Mouse (Mus musculus) testis, adult 2 months (tissue): Measurements from ENCODE around the gene Tmem59. TPM values are rescaled to one million over a fixed set of nuclear protein-coding genes. Genes with fewer than 3 reads are reported as not detected.

ENCODE experiments used
- H3K27ac ChIP-seq: fragments of 200-500 bp; 2 replicates; pipeline ENCODE4 v1.5.1; 2012; ENCODE audit warnings: low read depth, low read length; ENCODE audit not compliant: control insufficient read depth, insufficient read depth
- H3K27me3 ChIP-seq: fragments of 200-500 bp; 2 replicates; pipeline ENCODE4 v1.6.1; 2012; ENCODE audit warnings: mild to moderate bottlenecking, low read length, moderate library complexity; ENCODE audit not compliant: control insufficient read depth, insufficient read depth
- H3K36me3 ChIP-seq: fragments of 200-500 bp; 2 replicates; pipeline ENCODE4 v1.6.1; 2012; ENCODE audit warnings: mild to moderate bottlenecking, low read length; ENCODE audit not compliant: control insufficient read depth, insufficient read depth
- H3K4me1 ChIP-seq: fragments of 200-500 bp; 2 replicates; pipeline ENCODE4 v1.6.1; 2012; ENCODE audit warnings: low read length; ENCODE audit not compliant: control insufficient read depth, insufficient read depth
- H3K4me3 ChIP-seq: fragments of 200-500 bp; 2 replicates; pipeline ENCODE4 v1.5.1; 2012; ENCODE audit warnings: low read depth, mild to moderate bottlenecking, low read length, moderate library complexity, mixed read lengths; ENCODE audit not compliant: control insufficient read depth
- CTCF ChIP-seq: fragments of 200-500 bp; IDR thresholded peaks from 2 replicates; pipeline ENCODE4 v1.5.1; 2012; ENCODE audit warnings: low read depth, mild to moderate bottlenecking, inconsistent platforms, low read length, moderate library complexity; ENCODE audit not compliant: control insufficient read depth, insufficient read depth, insufficient replicate concordance
- POLR2A ChIP-seq: fragments of 200-500 bp; IDR thresholded peaks from 2 replicates; pipeline ENCODE4 v1.6.1; 2012; ENCODE audit warnings: low read depth, mild to moderate bottlenecking, inconsistent platforms, low read length, moderate library complexity; ENCODE audit not compliant: control insufficient read depth
- polyA plus RNA-seq: library from polyadenylated mRNA; depleted of rRNA; stranded (reverse); fragments of >200 nt; gene quantifications from 2 replicates; pipeline ENCODE4 v1.2.3, GENCODE M21; 2012

The Tmem59 gene
- polyA plus RNA-seq, 1 experiment: 92.8 TPM

DNA sequence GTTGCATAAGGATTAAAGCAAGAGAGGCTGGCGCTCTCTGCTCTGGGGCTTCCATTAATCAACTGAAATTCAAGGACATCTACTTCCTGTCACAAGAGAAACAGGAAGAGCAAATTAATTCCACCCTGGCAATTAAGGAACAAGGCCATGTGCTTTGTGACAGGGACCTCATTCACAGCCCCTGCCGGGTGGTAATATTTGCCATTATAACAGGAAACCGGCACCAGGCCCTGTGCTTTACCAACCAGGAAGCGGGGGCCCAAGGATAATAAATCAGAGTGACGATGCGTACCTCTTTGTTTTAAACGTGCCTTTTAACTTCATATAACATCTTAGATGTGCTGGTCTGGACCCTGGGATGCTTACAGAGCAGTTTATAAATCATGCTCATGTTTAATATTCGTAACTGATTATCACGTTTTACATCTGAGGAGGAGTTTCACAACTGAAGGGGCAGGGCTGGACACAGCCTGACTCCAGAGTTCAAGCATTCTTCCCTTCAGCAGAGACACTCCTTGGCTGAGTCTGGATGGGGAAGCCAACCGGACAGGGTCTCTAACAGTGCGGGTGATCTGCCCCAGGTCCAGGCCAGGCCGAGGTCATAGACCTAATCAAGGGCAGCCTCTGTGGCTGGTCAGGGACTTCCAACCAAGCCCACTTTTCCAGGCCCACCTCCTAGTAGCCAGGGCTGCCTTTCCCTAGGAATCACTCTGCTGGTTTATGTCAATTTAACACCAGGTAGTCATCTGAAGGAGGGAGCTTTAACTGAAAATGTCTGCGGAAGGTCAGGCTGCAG, 38.2 kb upstream of the Tmem59 start:
- Histone ChIP-seq H3K36me3 (no peaks in the 10 kb centered on the region), H3K27me3 (no peaks in the 10 kb centered on the region), H3K27ac (no peak overlapping the region), H3K4me1 (no peaks in the 10 kb centered on the region), H3K4me3 (no peak overlapping the region)
- TF ChIP-seq POLR2A: no peak
- no peak for TF ChIP-seq CTCF

DNA sequence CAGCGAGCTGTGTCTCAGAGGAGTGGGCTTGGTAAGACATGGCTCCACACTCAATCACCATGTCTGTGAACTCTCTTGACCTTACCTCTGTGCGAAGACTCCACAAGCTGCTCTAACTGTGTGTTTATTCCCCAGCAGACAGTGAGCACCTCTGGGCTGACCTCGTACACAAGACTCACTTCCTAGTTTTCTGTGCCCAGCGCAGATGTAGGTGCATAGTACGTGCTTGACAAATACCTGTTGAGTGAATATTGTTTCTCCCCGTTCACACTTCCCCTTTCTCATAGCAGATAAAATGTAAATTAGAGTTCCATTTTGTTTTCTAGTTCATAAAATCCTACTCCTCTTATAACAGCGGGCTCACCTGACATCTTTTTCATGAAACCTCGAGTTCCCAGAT, 34.7 kb upstream of the Tmem59 start:
- no peaks in the 10 kb centered on the region for H3K36me3 ChIP-seq
- no peaks in the 10 kb centered on the region for H3K4me1 ChIP-seq
- TF ChIP-seq POLR2A (no peak), CTCF (no peak)
- H3K4me3 ChIP-seq: no peak overlapping the region
- no peak overlapping the region for H3K27ac ChIP-seq
- H3K27me3 ChIP-seq: no peaks in the 10 kb centered on the region

DNA sequence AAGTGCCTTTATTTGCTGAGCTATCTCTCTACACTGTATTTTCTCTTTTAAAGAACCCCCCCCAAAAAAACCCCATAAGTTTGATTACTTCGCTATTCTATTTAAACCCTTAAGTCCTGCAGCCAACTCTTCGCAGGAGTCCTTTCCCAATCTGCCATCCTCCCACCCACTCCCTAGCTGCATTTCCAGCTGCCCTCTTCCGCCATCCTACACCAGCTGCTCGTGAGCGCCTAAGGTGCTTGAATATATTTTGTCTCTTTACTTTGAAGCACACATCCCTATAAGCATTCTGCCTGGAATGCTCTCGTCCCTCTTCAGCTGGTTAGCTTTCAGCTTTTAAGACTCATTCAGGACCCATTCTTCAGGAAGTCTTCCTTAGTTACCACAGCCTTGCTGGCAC, 27.2 kb upstream of the Tmem59 start:
- Histone ChIP-seq H3K36me3 (no peaks in the 10 kb centered on the region), H3K4me3 (no peak overlapping the region)

DNA sequence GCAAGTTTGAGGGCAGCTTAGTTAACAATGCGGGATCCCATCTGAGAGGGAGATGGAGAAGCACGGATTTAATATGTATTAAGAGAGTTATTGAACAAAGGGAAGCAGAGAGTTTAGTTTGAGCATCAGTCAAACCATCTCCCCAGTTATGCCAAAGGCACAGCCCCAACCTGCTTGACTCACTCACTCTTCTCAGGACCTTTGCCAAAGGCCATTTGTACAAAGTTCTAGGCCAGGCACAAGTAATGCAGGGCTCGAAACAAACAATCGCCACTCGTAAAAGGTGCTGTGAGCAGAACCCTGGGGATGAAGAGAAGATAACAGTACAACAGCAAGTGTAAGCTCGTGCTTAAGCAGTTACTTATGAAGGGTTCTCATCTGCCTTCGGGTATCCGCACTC, 25.6 kb upstream of the Tmem59 start:
- TF ChIP-seq POLR2A: no peak
- TF ChIP-seq CTCF: no peak

More for the DNA sequence above, 27.2 kb upstream of the Tmem59 start:
- no peaks in the 10 kb centered on the region for H3K27me3 ChIP-seq
- no peak for TF ChIP-seq POLR2A
- TF ChIP-seq CTCF: no peak
- H3K4me1 ChIP-seq: no peaks in the 10 kb centered on the region
- H3K27ac ChIP-seq: no peak overlapping the region

DNA sequence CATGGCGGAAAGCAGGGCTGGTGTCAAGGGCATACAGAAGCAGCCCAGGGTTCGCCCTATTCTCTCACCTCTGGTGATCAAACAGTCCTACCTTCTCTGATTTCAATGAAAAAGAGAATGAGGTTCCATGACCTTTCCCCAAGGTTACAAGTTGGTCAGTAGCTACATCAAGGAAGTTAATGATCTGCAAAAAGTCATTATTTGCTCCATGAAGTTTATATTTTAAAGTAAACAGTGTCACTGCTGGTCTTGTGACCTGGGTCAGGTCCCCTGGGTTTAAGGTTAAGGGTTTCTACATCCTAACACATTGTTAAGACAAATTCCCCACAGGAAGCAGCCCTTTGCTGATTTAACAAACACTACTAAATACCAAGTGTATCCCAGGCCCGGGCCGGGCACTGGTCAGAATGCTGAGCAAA, 21.2 kb upstream of the Tmem59 start:
- no peaks in the 10 kb centered on the region for H3K36me3 ChIP-seq
- TF ChIP-seq CTCF (no peak), POLR2A (no peak)
- no peaks in the 10 kb centered on the region for H3K27me3 ChIP-seq
- H3K4me3 ChIP-seq: no peak overlapping the region
- no peaks in the 10 kb centered on the region for H3K4me1 ChIP-seq
- no peak overlapping the region for H3K27ac ChIP-seq

More for the DNA sequence above, 25.6 kb upstream of the Tmem59 start:
- Histone ChIP-seq H3K4me1 (no peaks in the 10 kb centered on the region), H3K4me3 (no peak overlapping the region), H3K27me3 (no peaks in the 10 kb centered on the region), H3K27ac (no peak overlapping the region), H3K36me3 (no peaks in the 10 kb centered on the region)

DNA sequence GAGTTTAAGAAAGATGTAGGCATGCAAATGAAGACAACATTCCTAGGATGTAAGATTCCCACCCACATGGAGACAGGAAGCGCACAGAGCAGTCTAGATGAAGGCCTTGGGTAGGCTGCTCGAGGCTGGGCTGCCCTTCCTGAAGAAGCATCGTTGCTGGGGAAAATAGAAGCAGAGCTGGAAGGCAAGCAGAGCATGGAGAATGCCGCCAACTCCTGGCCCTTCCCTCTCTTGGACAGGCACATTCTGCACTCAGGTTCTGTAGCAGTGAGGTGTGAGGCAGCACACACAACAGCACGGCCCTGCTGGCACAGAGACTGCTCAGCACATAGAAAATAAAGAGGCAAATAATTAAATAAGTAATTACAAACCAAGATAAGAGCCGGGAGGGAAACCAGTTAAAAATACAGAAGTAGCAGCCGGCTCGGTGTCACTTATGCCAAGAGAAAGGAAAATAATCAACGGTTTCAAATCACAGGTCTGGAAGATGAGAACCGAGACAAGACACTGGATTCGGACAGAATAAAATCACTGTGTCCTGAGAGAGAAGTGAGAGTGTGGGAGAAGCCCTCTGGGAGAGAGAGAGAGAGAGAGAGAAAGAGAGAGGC, 18.9 kb upstream of the Tmem59 start:
- Histone ChIP-seq H3K4me1 (no peaks in the 10 kb centered on the region; the same call in 1 of the 2 replicates), H3K27me3 (no peaks in the 10 kb centered on the region), H3K4me3 (no peak overlapping the region), H3K36me3 (no peaks in the 10 kb centered on the region), H3K27ac (no peak overlapping the region)
- TF ChIP-seq POLR2A (no peak), CTCF (no peak)

DNA sequence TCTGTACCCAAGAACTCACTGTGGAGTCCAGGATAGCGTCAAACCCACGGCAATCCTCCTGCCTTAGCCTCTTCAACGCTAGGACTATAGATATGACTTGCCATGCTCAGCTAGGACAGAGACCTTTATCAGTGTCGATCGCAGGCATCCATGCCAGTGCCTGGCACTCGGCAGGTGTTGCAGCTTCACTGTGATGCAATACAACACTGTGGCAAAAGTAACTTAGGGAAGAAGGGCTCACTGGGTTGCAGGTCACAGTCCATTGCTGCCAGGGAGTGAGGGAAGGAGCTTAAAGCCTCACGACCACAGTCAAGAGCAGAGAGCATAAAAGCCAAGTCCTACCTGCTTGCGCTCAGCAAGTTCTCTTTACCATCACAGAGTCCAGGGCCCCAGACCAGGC, 18.0 kb upstream of the Tmem59 start:
- no peaks in the 10 kb centered on the region for H3K36me3 ChIP-seq

More for the DNA sequence above, 18.0 kb upstream of the Tmem59 start:
- H3K4me1 ChIP-seq: no peaks in the 10 kb centered on the region; the same call in 1 of the 2 replicates
- no peaks in the 10 kb centered on the region for H3K27me3 ChIP-seq
- H3K27ac ChIP-seq: no peak overlapping the region
- H3K4me3 ChIP-seq: no peak overlapping the region
- no peak for TF ChIP-seq POLR2A
- no peak for TF ChIP-seq CTCF
